Mouse (Mus musculus): Measurements from ENCODE around the gene Dclre1c. TPM values are rescaled to one million over a fixed set of nuclear protein-coding genes. Genes with fewer than 3 reads are reported as not detected.

The Dclre1c gene
- polyA plus RNA-seq, 1 experiment = 9.2 TPM

GRCm38 (mm10) chr2:3445984-3446383, 22.1 kb downstream of the Dclre1c start:
- Histone ChIP-seq H3K27ac (ENCODE audit: insufficient read depth, low read length) (no peak overlapping the region), H3K4me3 (replicated peaks; ENCODE audit: insufficient read depth, low read depth, low read length) (no peak overlapping the region), H3K4me1 (ENCODE audit: control insufficient read depth, insufficient read depth, low read length) (no peaks in the 10 kb centered on the region), H3K27me3 (ENCODE audit: control insufficient read depth, insufficient read depth, low read length) (no peaks in the 10 kb centered on the region)
- no peak for TF ChIP-seq CTCF (IDR thresholded peaks at IDR 0.05; ENCODE audit: borderline replicate concordance, insufficient read depth, low read depth, low read length)
- TF ChIP-seq POLR2A (IDR thresholded peaks at IDR 0.05; ENCODE audit: borderline replicate concordance, insufficient read depth, low read length) = no peak
- WGBS = 81% methylated on average over 4 of the region's 4 CpGs
- no peak for DNase-seq

GRCm38 (mm10) chr2:3449431-3449830, 25.5 kb downstream of the Dclre1c start:
- H3K27me3 ChIP-seq (ENCODE audit: control insufficient read depth, insufficient read depth, low read length) = no peaks in the 10 kb centered on the region
- WGBS = 68% methylated on average over 2 of the region's 2 CpGs
- DNase-seq = no peak
- H3K4me3 ChIP-seq (replicated peaks; ENCODE audit: insufficient read depth, low read depth, low read length) = no peak overlapping the region
- no peaks in the 10 kb centered on the region for H3K4me1 ChIP-seq (ENCODE audit: control insufficient read depth, insufficient read depth, low read length)
- no peak overlapping the region for H3K27ac ChIP-seq (ENCODE audit: insufficient read depth, low read length)
- TF ChIP-seq POLR2A (IDR thresholded peaks at IDR 0.05; ENCODE audit: borderline replicate concordance, insufficient read depth, low read length) (no peak), CTCF (IDR thresholded peaks at IDR 0.05; ENCODE audit: borderline replicate concordance, insufficient read depth, low read depth, low read length) (no peak)

GRCm38 (mm10) chr2:3453096-3453495, 29.2 kb downstream of the Dclre1c start:
- Histone ChIP-seq H3K4me3 (replicated peaks; ENCODE audit: insufficient read depth, low read depth, low read length) (no peak overlapping the region), H3K27ac (ENCODE audit: insufficient read depth, low read length) (no peak overlapping the region), H3K27me3 (ENCODE audit: control insufficient read depth, insufficient read depth, low read length) (no peaks in the 10 kb centered on the region), H3K4me1 (ENCODE audit: control insufficient read depth, insufficient read depth, low read length) (no peaks in the 10 kb centered on the region)
- WGBS = 85% methylated on average over 3 of the region's 3 CpGs
- no peak for TF ChIP-seq CTCF (IDR thresholded peaks at IDR 0.05; ENCODE audit: borderline replicate concordance, insufficient read depth, low read depth, low read length)
- TF ChIP-seq POLR2A (IDR thresholded peaks at IDR 0.05; ENCODE audit: borderline replicate concordance, insufficient read depth, low read length) = no peak
- no peak for DNase-seq

- TF ChIP-seq POLR2A (IDR thresholded peaks at IDR 0.05; ENCODE audit: borderline replicate concordance, insufficient read depth, low read length) (no peak), CTCF (IDR thresholded peaks at IDR 0.05; ENCODE audit: borderline replicate concordance, insufficient read depth, low read depth, low read length) (peak; percentile 2; the same call in 1 of the 2 replicates)
- no peak overlapping the region for H3K27ac ChIP-seq (ENCODE audit: insufficient read depth, low read length)
- no peaks in the 10 kb centered on the region for H3K27me3 ChIP-seq (ENCODE audit: control insufficient read depth, insufficient read depth, low read length)
- WGBS = 83% methylated on average over 4 of the region's 4 CpGs
- DNase-seq = no peak
- no peak overlapping the region for H3K4me3 ChIP-seq (replicated peaks; ENCODE audit: insufficient read depth, low read depth, low read length)
- H3K4me1 ChIP-seq (ENCODE audit: control insufficient read depth, insufficient read depth, low read length) = no peaks in the 10 kb centered on the region
Observed at GRCm38 (mm10) chr2:3456590-3456989, 32.7 kb downstream of the Dclre1c start.

- no peak overlapping the region for H3K27ac ChIP-seq (ENCODE audit: insufficient read depth, low read length)
- under 1% methylated on average over 12 of the region's 12 CpGs for WGBS
Observed at GRCm38 (mm10) chr2:3473891-3474290, 50.0 kb downstream of the Dclre1c start.

GRCm38 (mm10) chr2:3474361-3474805, 50.5 kb downstream of the Dclre1c start:
- Histone ChIP-seq H3K4me3 (replicated peaks; ENCODE audit: insufficient read depth, low read depth, low read length) (peak overlapping the region; percentile 88), H3K27me3 (ENCODE audit: control insufficient read depth, insufficient read depth, low read length) (no peaks in the 10 kb centered on the region), H3K27ac (ENCODE audit: insufficient read depth, low read length) (peak overlapping the region; percentile 49), H3K4me1 (ENCODE audit: control insufficient read depth, insufficient read depth, low read length) (no peaks in the 10 kb centered on the region)
- under 1% methylated on average over 45 of the region's 46 CpGs for WGBS
- peak; percentile 70 for DNase-seq
- TF ChIP-seq POLR2A (IDR thresholded peaks at IDR 0.05; ENCODE audit: borderline replicate concordance, insufficient read depth, low read length) (no peak), CTCF (IDR thresholded peaks at IDR 0.05; ENCODE audit: borderline replicate concordance, insufficient read depth, low read depth, low read length) (no peak)

More at GRCm38 (mm10) chr2:3473891-3474290, 50.0 kb downstream of the Dclre1c start:
- H3K4me3 ChIP-seq (replicated peaks; ENCODE audit: insufficient read depth, low read depth, low read length) = peak overlapping the region; percentile 88
- H3K27me3 ChIP-seq (ENCODE audit: control insufficient read depth, insufficient read depth, low read length) = no peaks in the 10 kb centered on the region
- TF ChIP-seq CTCF (IDR thresholded peaks at IDR 0.05; ENCODE audit: borderline replicate concordance, insufficient read depth, low read depth, low read length) = no peak
- no peak for TF ChIP-seq POLR2A (IDR thresholded peaks at IDR 0.05; ENCODE audit: borderline replicate concordance, insufficient read depth, low read length)
- DNase-seq = no peak
- no peaks in the 10 kb centered on the region for H3K4me1 ChIP-seq (ENCODE audit: control insufficient read depth, insufficient read depth, low read length)

GRCm38 (mm10) chr2:3474861-3475283, 50.9 kb downstream of the Dclre1c start, which contains the start of gene Suv39h2:
Gene Suv39h2, minus strand, starts transcription at chr2:3475031.
- no peaks in the 10 kb centered on the region for H3K4me1 ChIP-seq (ENCODE audit: control insufficient read depth, insufficient read depth, low read length)
- WGBS = under 1% methylated on average over 42 of the region's 42 CpGs
- TF ChIP-seq CTCF (IDR thresholded peaks at IDR 0.05; ENCODE audit: borderline replicate concordance, insufficient read depth, low read depth, low read length) (no peak), POLR2A (IDR thresholded peaks at IDR 0.05; ENCODE audit: borderline replicate concordance, insufficient read depth, low read length) (peak; percentile 77)
- H3K27me3 ChIP-seq (ENCODE audit: control insufficient read depth, insufficient read depth, low read length) = no peaks in the 10 kb centered on the region
- peak within 1 kb of the TSS; percentile 56 for H3K27ac ChIP-seq (ENCODE audit: insufficient read depth, low read length)
- DNase-seq = peak; percentile 96 to 98
- H3K4me3 ChIP-seq (replicated peaks; ENCODE audit: insufficient read depth, low read depth, low read length) = peak within 1 kb of the TSS; percentile 88

- WGBS = 75% methylated on average over 3 of the region's 3 CpGs
- DNase-seq = no peak
- Histone ChIP-seq H3K27ac (ENCODE audit: insufficient read depth, low read length) (no peak overlapping the region), H3K27me3 (ENCODE audit: control insufficient read depth, insufficient read depth, low read length) (no peaks in the 10 kb centered on the region), H3K4me3 (replicated peaks; ENCODE audit: insufficient read depth, low read depth, low read length) (no peak overlapping the region), H3K4me1 (ENCODE audit: control insufficient read depth, insufficient read depth, low read length) (no peaks in the 10 kb centered on the region)
- TF ChIP-seq CTCF (IDR thresholded peaks at IDR 0.05; ENCODE audit: borderline replicate concordance, insufficient read depth, low read depth, low read length) = no peak
- no peak for TF ChIP-seq POLR2A (IDR thresholded peaks at IDR 0.05; ENCODE audit: borderline replicate concordance, insufficient read depth, low read length)
Observed at GRCm38 (mm10) chr2:3475746-3476251, 51.9 kb downstream of the Dclre1c start.

All from cerebellum, adult 2 months (tissue).